Mouse (Mus musculus) E14TG2a.4 (cell line): Measurements from ENCODE around the gene Pllp.

Source experiments
- CTCF ChIP-seq: conservative IDR thresholded peaks from 2 replicates; pipeline ENCODE4 v1.5.1; 2014; ENCODE audit warnings: low read length
- NANOG ChIP-seq: IDR thresholded peaks from 2 replicates; pipeline ENCODE4 v1.6.1; 2014; ENCODE audit warnings: borderline replicate concordance, low read length, mixed read lengths
- POU5F1 ChIP-seq: IDR thresholded peaks from 2 replicates; pipeline ENCODE4 v1.6.1; 2014; ENCODE audit warnings: low read length, borderline replicate concordance

DNA sequence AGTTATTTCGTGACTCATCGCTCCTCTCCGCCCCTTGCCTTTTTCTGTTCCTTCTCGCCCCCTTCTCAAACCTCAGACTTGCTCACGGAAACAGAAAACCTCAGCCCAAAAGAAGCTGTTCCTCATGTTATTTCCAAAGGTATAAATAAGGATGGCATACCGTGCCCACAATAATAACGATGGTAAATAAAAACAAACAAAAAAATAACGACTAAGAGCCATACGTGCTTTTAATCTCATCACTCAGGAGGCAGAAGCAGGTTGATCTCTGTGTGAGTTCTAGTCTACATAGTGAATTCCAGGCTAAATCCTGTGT, 8.5 kb upstream of the Pllp start:
- TF ChIP-seq CTCF (no peak), POU5F1 (no peak), NANOG (no peak)
